Mouse (Mus musculus) B cell, adult (primary cell): ENCODE results near the gene Natd1. TPM values are rescaled to one million over a fixed set of nuclear protein-coding genes. Genes with fewer than 3 reads are reported as not detected.

Source experiments
- total RNA-seq: library from RNA; stranded (reverse); gene quantifications from 4 replicates; pipeline ENCODE4 v1.2.4, GENCODE M21; 2023; ENCODE audit not compliant: inconsistent age

The Natd1 gene
- 28.5 to 36.0 TPM (median 31.5 TPM) in 4 replicates for total RNA-seq

GRCm38 (mm10) chr11:60914491-60914890 is at the start of gene Natd1:
Gene Natd1, minus strand, starts transcription at chr11:60914750.

GRCm38 (mm10) chr11:60931869-60932481 is 17.4 kb upstream of the Natd1 start, which contains the start of gene Map2k3:
Gene Map2k3, plus strand, starts transcription at chr11:60932033.

GRCm38 (mm10) chr11:60878675-60879294 is 35.8 kb downstream of the Natd1 start, which contains the start of gene Tmem11:
Gene Tmem11, minus strand, starts transcription at chr11:60879272.

Other genes starting within 250 kb of the Natd1 start
- gene Llgl1, start 215.0 kb downstream of the Natd1 start, total RNA-seq = 31.6 to 35.6 TPM (median 32.4 TPM) in 4 replicates
- 179 to 217 TPM (median 197 TPM) in 4 replicates for gene Flii, start 187.5 kb downstream of the Natd1 start, total RNA-seq
- gene Mief2, start 186.4 kb downstream of the Natd1 start, total RNA-seq = 9.8 to 11.5 TPM (median 10.2 TPM) in 4 replicates
- gene Top3a, start 137.4 kb downstream of the Natd1 start, total RNA-seq = 21.4 to 26.8 TPM (median 24.8 TPM) in 4 replicates
- 97.2 to 108 TPM (median 107 TPM) in 4 replicates for gene Smcr8, start 137.2 kb downstream of the Natd1 start, total RNA-seq
- 8.1 to 18.5 TPM (median 14.3 TPM) in 4 replicates for gene Shmt1, start 103.0 kb downstream of the Natd1 start, total RNA-seq
- 12.1 to 14.4 TPM (median 13.6 TPM) in 4 replicates for gene Dhrs7b, start 84.1 kb downstream of the Natd1 start, total RNA-seq
- gene Tmem11, start 35.5 kb downstream of the Natd1 start, total RNA-seq = 19.3 to 23.7 TPM (median 20.1 TPM) in 4 replicates
- gene Map2k3, start 17.3 kb upstream of the Natd1 start, total RNA-seq = 29.4 to 37.7 TPM (median 35.5 TPM) in 4 replicates
- gene Kcnj12, start 107.8 kb upstream of the Natd1 start, total RNA-seq = not detected in 4 replicates
- gene Tnfrsf13b, start 212.0 kb upstream of the Natd1 start, total RNA-seq = 162 to 190 TPM (median 177 TPM) in 4 replicates